Mouse (Mus musculus) heart, adult 8-10 months (tissue): ENCODE measurements around the gene Unc45b. TPM values are rescaled to one million over a fixed set of nuclear protein-coding genes. Genes with fewer than 3 reads are reported as not detected.
"Not testable (repeated sequence)": the region's sequence is repeated elsewhere in the genome, so short reads cannot be mapped to it uniquely, and the experiment has no call there.

ENCODE experiments used
- DNase-seq: peaks from one replicate; pipeline ENCODE4 v3.0.0; 2022; ENCODE audit warnings: low spot score
- total RNA-seq, 4 experiments: library from RNA; stranded (reverse); gene quantifications; 2 replicates each; pipeline ENCODE4 v1.2.4; 2022

The Unc45b gene
- total RNA-seq, 4 experiments from 2014 or later = 170 to 223 (median 177) TPM

DNA sequence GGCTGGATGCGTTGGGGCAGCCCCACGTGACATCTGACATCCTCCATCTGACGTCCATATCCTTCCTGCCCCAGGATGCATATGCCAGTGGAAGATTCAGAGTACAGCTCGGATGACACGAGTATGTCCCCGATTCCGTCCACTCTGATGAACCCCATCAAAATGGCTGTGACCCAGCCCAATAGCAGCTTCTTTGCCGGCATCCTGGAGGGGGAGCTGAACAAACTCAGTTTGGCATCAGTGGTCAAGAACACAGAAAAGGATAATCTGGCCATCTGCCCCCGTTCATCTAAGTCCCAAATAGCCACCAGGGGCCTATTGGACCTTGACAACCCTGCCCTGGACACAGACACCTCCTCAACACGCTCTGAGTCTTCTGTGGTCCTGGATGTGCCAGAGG lies 12.9 kb upstream of the Unc45b start:
- DNase-seq = no peak

DNA sequence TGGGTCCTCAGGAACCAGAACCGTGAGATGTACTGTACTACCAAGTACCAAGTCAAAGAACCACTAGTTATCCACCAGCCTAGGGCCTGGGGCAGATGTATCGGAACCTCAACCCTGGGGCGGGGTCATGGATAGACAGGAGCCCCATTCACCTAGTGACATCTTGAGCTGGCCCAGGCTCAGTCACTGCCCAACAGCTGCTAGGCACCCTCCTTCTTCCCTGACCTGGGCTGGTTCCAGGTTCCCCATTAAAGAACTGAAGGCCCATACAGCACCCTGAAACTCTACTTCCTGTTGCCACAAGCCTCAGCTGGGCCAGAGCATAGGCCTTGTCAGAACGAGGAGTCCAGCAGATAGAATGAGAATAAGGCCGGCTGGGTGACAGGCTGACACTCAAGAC lies 10.6 kb upstream of the Unc45b start:
- DNase-seq = no peak

DNA sequence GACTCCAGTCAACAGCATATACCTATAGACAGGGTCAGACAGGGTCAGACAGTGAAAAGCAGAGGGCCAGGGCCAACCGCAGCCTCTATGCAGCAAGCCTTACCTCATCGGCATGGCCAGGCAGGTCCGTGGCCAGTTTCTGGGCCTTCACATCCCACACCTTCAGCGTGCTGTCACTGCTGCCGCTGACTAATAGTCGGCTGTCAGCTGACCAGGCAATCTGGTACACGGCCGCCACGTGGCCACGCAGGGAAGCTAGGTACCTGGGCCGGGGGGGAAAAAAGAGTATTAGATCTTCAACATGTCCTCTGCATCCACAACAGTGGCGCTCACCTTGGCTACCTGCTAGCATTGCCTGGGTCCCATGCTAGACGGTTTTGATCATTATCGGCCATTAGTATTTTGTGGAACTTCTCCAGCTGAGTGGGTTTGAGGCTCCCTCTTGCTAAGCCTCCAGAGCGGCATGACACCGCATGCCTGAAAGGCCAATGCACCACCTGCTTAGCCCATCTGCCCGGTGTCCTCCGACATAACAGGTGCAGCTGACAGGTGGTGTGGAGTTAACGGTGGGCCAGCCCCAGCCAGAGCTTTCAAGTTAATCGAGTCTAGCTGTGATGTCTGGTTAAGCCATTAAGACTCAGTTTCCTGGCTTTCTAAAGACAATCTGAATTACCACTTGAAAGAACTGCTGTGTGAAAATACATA lies 8.6 kb upstream of the Unc45b start:
- no peak for DNase-seq

DNA sequence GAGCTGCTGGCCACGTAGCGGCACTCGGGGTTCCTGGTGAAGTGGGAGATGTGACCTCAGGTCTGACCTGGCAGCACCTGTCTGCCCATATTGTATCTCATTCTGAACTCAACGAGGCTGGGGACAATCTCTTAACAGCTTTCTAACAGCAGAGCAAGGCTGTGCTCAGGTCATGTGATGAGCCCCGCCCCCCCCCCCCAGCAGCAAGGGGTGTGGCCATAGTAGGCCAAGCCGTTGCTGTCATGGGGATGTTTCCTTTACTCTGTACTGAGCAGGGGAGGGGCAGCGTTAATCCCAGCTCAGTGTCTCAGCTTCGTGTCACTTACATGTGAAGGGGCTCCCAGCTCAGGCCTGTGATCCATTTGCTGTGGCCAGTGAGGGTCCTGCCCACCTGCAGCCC lies 5.4 kb upstream of the Unc45b start:
- no peak for DNase-seq

DNA sequence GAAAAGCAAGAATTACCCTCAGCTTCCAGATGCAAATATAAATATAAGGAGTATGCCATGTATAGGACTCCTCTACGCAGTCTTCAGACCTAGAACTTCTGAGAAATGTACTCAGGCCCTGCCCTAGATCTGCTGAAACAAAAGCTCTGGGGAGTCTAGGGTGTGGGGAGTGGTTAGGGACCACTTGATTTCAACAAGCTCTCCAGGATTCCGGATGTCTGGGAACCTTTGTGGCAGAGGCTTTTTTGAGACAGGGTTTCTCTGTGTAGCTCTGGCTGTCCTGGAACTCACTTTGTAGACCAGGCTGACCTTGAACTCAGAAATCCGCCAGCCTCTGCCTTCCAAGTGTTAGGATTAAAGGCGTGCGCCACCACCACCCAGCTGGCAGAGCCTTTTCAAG lies 4.5 kb upstream of the Unc45b start:
- no peak for DNase-seq

DNA sequence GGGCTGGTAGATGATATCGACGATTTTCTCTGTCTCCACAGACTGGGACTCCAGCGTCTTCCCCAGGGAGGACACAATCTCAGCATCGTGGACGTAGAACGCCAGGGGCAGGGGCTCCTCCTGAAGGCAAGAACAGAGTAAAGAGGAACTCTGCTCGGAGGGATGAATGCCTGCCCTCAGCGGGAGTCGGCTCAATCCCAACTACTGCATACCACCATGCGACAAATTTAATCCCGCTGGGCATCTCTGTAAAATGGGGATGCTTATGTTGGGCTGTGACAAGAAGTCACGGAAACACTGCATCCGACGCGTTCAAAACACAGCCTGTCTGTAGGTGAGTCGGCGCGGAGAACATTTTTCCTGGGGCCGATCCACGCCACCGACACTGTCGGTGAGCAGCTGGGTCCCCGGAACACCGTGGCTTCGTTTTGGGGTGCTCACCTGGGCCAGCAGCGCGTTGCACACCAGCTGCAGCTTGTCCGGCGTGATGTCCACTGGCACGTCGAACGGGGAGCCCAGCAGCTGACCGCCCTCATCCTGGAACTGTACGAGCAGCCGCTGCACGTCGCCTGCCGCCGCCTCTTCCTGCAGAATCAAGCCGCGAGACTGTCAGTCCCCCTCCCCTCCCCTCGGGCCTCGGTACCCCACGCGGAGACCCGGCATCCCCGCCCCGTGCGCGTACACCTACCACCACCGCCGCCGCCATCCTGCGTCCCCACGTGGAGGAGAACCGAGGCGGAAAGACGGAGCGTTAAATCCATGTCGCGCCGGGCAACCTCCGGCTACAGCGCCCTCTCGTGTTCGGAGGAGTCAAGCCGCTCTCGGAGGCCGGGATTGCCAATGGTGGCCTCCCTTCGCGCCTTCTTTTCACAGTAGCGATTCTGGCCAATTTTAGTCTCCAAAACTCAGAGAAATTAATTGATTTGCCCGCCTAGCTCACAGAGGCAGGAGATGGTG lies 2.4 kb upstream of the Unc45b start, which contains the start of gene Nle1:
TSS of gene Nle1 (minus strand) at position 761 of the 957 bp plus-strand sequence.
- DNase-seq = peak; percentile 91

DNA sequence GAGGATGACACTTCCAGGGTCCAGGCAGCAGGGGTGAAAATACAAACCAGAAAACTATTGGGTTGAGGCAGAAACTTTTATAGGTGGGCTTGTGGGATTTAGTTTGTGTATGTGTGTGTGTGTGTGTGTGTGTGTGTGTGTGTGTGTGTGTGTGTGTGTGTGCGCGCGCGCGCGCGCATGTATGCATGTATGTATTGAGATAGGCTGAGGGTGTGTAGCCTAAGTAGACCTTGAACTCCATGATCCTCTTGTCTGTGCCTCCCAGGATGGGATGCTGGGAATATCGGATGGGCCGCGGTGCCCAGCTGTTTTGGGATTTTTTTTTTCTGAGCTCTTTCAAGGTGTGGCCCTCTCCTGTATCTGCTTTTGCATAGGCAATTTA lies 1.8 kb upstream of the Unc45b start:
- DNase-seq = no peak

DNA sequence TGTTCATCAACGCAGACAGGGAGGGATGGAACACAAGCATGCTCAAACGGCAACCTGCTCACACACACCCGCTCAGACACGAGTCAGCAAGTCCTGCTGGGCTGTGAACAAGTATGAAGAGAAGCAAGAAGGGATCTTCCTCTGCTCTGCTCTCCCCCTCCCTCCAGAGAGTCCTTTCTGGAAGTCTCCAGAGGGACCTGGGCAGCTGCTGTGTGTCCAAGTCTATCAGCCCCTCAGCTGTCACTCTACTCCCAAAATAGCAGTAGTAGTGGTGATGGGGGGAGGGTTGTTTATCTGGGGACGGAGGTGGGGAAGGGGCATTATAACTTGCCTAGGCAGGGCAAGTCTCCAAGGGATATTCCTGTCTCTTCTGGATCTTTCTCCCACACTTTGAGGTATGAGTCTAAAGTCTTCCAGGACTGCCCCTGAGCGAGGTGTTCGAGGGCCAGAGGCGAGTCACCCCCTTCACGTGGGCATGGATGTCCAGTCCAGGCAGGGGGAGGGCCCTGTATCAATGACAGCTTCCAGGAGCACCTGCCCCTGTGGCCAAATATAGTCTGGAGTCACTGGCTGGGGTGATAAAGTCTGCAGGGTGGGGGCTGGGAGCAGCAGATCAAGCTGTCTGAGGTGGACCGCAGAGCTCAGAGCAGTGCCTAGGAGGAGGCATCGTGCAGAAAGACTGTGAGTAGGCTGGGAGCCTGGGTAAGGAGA lies 484 bp downstream of the Unc45b start:
- peak; percentile 76 for DNase-seq

DNA sequence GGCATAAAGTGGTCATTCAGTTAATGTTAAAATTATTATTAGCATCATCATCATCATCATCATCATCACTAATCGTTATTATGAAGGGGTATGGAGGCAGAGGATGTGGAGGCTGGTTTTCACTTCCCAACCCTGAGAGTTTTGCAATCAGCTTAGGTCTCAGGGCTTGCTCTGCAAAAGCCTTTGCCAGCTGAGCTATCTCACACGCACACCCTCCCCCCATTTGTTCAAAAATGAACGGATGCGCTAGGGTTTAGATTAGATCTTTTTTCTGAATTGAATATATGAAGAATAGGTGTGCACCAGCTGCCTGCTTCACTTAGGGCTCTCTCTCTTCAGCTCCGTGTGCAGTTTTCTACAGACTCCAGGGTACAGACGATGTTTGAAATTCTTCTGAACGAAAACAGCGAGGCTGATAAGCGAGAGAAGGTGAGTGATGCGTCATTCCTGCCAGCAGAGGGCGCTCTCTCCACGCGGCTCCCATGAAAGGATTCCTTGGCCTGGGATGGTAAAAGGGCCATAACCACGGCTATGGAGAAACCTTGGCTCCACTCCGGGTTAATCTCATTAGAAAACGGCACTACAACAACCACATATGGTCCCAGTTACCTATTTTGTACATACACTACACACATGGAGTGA lies 4.5 kb downstream of the Unc45b start:
- DNase-seq = peak; percentile 79

DNA sequence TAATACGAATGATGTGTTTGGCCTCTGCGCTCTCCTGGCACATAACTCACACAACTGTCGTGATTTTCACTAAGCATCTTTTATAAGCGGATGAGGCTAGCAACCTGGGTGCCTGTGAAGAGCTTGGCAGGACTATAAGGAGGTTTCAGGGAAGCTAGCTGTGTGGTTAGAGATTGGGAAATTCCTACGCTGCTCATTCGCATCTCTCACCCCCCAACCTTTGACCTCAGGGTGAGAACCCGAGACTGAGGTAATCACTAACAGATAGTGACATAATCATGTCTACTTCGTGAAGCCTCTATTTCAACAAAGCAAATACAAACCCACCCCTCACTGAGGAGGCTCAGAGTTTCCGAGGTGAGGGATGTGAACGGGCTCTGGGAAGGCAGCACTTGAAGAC lies 10.4 kb downstream of the Unc45b start:
- DNase-seq = no peak

DNA sequence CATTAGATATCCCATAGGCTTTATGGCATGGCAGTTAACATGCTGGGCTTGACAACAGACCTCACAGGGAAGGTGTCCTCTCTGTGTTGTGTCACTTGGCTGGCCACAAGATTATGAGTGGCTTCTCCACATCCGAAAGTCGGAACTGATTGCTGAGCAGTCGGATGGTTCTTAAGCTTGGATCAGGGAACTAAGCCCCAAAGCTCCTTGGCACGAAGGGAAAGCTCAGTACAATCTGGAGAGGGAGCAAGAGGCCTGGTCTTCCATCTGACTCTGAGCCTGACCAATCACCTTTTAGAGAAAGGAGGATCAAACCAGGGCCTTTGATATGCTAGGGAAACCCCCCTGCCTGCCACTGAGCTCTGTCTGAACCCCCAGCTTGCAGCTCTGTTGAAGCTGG lies 11.3 kb downstream of the Unc45b start:
- no peak for DNase-seq

DNA sequence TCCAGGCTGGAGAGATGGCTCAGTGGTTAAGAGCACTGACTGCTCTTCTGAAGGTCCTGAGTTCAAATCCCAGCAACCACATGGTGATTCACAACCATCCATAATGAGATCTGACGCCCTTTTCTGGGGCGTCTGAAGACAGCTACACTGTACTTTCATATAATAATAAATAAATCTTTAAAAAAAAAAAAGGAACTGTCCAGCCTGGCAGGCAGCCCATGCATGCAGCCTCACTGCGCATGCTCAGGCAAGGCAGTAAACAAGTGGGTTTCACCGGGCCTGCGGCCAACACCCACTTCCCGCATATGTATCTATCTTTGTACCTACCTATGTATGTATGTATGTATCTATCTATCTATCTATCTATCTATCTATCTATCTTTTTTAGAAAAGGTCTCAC lies 13.6 kb downstream of the Unc45b start:
- DNase-seq = not testable (repeated sequence)

DNA sequence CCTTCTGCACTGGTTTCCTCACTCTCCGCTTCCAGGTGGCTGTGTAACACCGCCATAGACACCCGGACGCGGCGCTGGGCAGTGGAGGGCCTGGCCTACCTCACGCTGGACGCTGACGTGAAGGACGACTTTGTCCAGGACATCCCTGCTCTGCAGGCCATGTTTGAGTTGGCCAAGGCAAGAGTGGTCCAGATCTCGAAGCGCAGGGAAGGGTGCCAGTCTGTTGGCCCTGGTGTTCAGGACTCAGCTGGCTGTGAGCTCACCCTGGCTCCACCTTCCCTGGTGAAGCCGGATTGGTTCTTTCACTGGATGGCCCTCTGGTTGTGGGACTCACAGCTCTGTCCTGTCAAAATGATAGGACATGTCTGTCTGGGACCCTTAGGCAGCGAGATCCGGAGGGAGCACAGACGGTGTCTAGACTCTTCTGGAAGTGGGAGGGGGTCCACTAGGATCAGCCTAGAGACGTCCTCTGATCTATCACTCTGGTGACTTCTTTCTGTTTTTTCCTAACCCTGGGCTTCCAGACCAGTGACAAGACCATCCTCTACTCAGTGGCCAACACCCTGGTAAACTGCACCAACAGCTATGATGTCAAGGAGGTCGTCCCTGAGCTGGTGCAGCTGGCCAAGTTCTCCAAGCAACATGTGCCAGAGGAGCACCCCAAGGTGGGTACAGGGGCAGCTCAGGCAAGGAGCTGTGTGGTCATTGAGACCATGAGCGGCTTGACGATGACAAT lies 18.7 kb downstream of the Unc45b start:
- no peak for DNase-seq

DNA sequence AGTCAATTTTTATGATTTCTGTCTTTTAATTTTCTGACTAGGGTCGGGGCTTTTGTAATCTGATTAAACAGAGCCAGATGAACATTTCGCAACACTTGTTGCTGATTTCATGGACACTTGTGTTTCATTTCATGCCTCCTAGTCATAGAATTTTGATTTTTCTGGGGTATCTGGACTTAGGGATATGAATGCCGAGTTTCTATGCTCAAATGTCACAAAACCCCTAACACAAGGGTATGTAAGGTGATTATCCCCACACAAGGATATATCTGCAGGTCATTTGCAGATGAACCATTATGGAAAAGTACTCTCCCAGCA lies 19.2 kb downstream of the Unc45b start:
- no peak for DNase-seq

DNA sequence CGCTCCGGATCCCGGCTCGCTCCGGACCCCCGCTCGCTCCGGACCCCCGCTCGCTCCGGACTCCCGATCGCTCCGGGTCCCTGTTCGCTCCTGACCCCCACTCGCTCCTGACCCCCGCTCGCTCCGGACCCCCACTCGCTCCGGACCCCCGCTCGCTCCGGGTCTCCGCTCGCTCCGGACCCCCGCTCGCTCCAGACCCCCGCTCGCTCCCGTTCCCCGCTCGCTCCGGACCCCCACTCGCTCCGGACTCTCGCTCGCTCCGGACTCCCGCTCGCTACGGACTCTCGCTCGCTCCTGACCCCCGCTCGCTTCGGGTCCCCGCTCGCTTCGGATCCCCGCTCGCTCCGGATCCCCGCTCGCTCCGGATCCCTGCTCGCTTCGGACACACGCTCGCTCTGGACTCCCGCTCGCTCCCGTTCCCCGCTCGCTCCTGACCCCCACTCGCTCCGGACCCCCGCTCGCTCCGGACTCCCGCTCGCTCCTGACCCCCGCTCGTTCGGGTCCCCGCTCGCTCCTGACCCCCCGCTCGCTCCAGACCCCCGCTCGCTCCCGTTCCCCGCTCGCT lies 20.1 kb downstream of the Unc45b start:
- DNase-seq = not testable (repeated sequence)

DNA sequence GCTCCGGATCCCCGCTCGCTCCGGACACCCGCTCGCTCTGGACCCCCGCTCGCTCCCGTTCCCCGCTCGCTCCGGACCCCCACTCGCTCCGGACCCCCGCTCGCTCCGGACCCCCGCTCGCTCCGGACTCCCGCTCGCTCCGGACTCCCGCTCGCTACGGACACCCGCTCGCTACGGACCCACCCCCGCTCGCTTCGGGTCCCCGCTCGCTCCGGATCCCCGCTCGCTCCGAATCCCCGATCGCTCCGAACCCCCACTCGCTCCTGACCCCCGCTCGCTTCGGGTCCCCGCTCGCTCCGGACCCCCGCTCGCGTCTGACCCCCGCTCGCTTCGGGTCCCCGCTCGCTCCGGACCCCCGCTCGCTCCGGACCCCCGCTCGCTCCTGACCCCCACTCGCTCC lies 20.8 kb downstream of the Unc45b start:
- not testable (repeated sequence) for DNase-seq

DNA sequence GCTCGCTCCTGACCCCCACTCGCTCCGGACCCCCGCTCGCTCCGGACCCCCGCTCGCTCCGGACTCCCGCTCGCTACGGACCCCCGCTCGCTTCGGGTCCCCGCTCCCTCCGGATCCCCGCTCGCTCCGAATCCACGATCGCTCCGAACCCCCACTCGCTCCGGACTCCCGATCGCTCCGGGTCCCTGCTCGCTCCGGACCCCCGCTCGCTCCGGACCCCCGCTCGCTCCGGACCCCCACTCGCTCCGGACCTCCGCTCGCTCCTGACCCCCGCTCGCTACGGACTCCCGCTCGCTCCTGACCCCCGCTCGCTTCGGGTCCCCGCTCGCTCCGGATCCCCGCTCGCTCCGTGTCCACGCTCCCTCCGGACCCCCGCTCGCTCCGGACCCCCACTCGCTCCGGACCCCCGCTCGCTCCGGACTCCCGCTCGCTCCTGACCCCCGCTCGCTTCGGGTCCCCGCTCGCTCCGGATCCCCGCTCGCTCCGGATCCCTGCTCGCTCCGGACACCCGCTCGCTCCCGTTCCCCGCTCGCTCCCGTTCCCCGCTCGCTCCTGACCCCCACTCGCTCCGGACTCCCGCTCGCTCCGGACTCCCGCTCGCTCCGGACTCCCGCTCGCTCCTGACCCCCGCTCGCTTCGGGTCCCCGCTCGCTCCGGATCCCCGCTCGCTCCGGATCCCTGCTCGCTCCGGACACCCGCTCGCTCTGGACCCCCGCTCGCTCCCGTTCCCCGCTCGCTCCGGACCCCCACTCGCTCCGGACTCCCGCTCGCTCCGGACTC lies 21.5 kb downstream of the Unc45b start:
- DNase-seq = not testable (repeated sequence)

DNA sequence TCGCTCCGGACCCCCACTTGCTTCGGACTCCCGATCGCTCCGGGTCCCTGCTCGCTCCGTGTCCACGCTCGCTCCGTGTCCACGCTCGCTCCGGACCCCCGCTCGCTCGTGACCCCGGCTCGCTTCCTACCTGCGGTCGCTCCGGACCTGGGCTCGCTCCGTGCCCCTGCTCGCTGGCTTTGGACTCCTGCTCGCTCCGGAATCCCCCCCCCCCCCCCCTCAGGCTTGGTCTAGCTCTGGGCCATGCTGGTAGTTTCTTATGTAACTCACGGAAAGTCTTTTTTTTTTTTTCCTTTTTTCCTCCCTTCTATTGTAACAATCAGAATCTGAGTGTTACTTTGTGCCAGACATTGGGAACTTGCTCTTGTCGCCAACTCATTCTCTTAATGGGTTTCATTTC lies 22.8 kb downstream of the Unc45b start:
- DNase-seq = no peak

DNA sequence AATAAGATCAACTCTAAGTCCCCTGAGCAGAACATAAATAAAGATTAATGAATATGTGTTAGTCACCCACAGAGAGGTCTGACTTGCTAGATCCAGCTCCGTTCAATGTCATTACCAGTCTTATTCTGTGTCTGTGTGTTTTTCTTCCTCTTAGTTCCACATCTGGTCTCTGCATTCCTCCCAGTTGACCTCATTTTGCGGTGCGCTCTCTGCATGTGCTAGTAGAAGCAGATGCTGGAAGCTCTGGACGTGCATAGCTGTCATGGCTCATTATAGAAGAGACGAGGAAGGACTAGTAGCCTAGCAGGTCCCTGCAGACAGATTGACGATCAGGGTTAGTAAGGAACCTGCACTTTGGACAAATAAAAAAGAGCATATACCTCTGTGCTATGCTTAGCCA lies 33.0 kb downstream of the Unc45b start:
- no peak for DNase-seq

DNA sequence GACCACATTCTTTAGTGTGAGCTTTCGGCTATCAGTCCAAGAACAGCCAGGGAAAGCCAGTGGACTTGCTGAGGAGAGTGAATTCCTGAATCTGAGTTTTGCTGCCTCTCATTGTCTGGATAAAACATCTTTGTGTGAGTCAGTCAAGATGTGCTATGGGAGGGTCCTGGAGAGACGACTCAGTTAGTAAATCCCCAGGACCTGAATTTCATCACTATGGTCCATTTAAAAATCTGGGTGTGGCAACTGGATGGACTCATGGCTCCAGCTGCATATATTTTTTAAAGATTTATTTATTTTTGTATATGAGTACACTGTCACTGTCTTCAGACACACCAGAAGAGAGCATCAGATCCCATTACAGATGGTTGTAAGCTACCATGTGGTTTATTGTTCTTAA lies 35.3 kb downstream of the Unc45b start:
- DNase-seq = no peak
